Mouse (Mus musculus): Measurements from ENCODE around the gene Fitm2. TPM values are rescaled to one million over a fixed set of nuclear protein-coding genes. Genes with fewer than 3 reads are reported as not detected.

The Fitm2 gene
- polyA plus RNA-seq (2012; rRNA removed), result 5.3 and 9.8 TPM in 2 replicates

DNA sequence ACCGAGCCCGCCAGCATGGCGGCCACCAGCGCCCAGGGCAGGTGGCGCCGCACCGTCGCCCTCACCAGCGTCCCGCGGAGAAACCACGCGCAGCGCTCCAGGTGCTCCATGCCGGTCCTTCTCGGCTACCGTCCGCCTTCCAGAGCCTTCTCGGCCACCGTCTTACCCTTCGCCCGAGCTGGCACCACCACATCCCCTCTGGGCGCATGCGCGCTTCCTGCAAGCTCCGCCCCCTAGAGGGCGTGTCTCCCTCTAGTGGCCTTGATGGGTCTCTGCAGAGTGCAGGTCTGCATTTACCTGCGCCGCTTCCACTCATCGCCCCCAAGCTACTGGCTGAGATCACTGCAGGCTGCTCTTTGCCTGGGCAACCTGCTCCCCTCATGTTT is at the start of gene Fitm2:
TSS of gene Fitm2 (minus strand) at position 164 of the 386 bp plus-strand sequence.
- peak; percentile 98 for DNase-seq (ENCODE audit: low read depth)

DNA sequence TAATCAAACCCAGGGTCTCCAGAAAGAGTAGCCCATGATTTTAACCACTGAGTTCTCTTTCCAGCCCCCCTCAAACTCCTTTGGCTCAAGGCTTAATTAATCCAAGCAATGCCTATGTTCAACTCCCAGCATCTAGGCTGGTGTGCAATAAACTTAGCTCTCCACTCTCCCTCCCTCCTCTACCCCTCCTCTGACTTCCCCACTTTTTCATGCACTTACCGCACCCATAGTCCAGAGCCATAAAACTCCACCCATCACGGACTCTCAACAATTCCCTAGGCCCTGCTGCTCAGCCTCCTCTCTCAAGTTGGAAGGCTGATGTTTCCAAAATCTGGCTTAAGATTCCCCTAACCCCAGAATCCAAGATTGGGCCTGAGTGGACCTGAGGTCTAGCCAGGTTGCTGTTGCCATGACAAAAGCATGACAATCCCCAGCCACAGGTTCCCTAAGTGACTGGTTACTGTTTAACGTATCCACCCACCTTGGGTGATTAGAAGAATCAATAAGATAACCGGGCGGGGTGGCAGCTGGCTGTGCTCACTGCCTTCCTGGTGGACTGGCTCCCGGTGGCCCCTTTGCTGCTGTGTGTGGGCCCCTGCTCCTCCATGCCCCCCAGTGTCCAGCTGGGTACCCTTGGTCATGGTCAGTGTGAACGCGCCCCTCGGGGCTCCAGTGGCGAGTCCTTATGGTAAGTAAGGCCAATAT is 34.0 kb upstream of the Fitm2 start, which contains the start of gene Hnf4a:
TSS of gene Hnf4a (plus strand) at position 509 of the 705 bp plus-strand sequence.
- no peak for DNase-seq (ENCODE audit: low read depth)
- TF ChIP-seq POLR2A (IDR thresholded peaks at IDR 0.05; ENCODE audit: borderline replicate concordance, extremely low read depth, insufficient read depth, insufficient read length, poor library complexity, severe bottlenecking), result no peak
- TF ChIP-seq CTCF (IDR thresholded peaks at IDR 0.05; ENCODE audit: borderline replicate concordance, extremely low read depth, insufficient read depth, insufficient read length), result no peak

More for the DNA sequence above, at the start of gene Fitm2:
- TF ChIP-seq POLR2A (IDR thresholded peaks at IDR 0.05; ENCODE audit: borderline replicate concordance, extremely low read depth, insufficient read depth, insufficient read length, poor library complexity, severe bottlenecking) (no peak; the same call in 1 of the 2 replicates), CTCF (IDR thresholded peaks at IDR 0.05; ENCODE audit: borderline replicate concordance, extremely low read depth, insufficient read depth, insufficient read length) (peak; percentile 100)

- no peak for TF ChIP-seq CTCF (IDR thresholded peaks at IDR 0.05; ENCODE audit: borderline replicate concordance, extremely low read depth, insufficient read depth, insufficient read length)
- TF ChIP-seq POLR2A (IDR thresholded peaks at IDR 0.05; ENCODE audit: borderline replicate concordance, extremely low read depth, insufficient read depth, insufficient read length, poor library complexity, severe bottlenecking), result no peak
- no peak for DNase-seq (ENCODE audit: low read depth)
Measured at GRCm38 (mm10) chr2:163503191-163503590, 30.8 kb upstream of the Fitm2 start.

- DNase-seq (ENCODE audit: low read depth), result peak; percentile 12
- no peak for TF ChIP-seq POLR2A (IDR thresholded peaks at IDR 0.05; ENCODE audit: borderline replicate concordance, extremely low read depth, insufficient read depth, insufficient read length, poor library complexity, severe bottlenecking)
- no peak for TF ChIP-seq CTCF (IDR thresholded peaks at IDR 0.05; ENCODE audit: borderline replicate concordance, extremely low read depth, insufficient read depth, insufficient read length)
Measured at GRCm38 (mm10) chr2:163502219-163502618, 29.8 kb upstream of the Fitm2 start.

DNA sequence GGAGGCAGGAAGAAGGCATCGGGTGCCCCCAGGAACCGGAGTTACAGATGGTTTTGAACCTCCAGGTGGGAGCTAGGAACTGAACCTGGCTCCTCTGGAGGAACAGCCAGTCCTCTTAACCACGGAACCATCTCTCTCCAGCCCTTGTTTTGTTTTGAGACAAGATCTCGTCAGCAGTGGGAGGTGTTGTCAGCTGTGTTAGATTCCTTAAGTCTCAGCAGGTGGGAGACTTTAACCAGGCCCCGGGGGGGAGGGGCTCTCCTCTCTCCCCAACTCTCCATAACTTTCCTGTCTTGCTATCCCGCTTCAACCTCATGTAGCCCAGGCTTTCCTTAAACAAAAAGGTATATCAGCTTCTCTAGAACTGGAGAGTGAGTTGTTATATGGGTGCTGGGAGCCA is 22.0 kb upstream of the Fitm2 start:
- DNase-seq (ENCODE audit: low read depth), result no peak
- TF ChIP-seq CTCF (IDR thresholded peaks at IDR 0.05; ENCODE audit: borderline replicate concordance, extremely low read depth, insufficient read depth, insufficient read length) (no peak), POLR2A (IDR thresholded peaks at IDR 0.05; ENCODE audit: borderline replicate concordance, extremely low read depth, insufficient read depth, insufficient read length, poor library complexity, severe bottlenecking) (no peak)

- TF ChIP-seq CTCF (IDR thresholded peaks at IDR 0.05; ENCODE audit: borderline replicate concordance, extremely low read depth, insufficient read depth, insufficient read length) (no peak), POLR2A (IDR thresholded peaks at IDR 0.05; ENCODE audit: borderline replicate concordance, extremely low read depth, insufficient read depth, insufficient read length, poor library complexity, severe bottlenecking) (no peak)
- peak; percentile 5 for DNase-seq (ENCODE audit: low read depth)
Measured at GRCm38 (mm10) chr2:163493976-163494375, 21.5 kb upstream of the Fitm2 start.

DNA sequence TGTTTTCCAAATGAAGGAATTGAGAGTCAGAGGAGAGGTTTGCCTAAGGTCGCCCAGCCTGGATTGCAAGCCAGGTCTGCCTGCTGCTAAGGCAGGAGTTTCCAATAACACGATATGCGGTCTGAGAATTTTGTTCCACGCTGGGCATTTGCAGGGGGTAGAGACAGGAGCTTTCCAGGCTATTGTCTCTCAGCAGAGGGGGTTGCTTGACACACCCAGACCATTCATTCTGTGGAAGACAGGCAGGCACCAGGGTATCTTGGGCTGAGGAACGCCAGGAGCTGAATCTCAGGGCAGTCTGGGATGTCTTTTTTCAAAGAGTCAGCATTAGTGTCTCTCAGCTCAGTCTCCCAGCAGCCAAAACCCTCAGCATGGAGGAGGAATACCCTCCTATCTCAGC is 20.6 kb upstream of the Fitm2 start:
- no peak for DNase-seq (ENCODE audit: low read depth)
- TF ChIP-seq POLR2A (IDR thresholded peaks at IDR 0.05; ENCODE audit: borderline replicate concordance, extremely low read depth, insufficient read depth, insufficient read length, poor library complexity, severe bottlenecking) (no peak), CTCF (IDR thresholded peaks at IDR 0.05; ENCODE audit: borderline replicate concordance, extremely low read depth, insufficient read depth, insufficient read length) (no peak)

GRCm38 (mm10) chr2:163492018-163492417 is 19.6 kb upstream of the Fitm2 start, which contains the start of gene R3hdml:
Gene R3hdml (plus strand): TSS chr2:163492318.
- DNase-seq (ENCODE audit: low read depth), result no peak
- TF ChIP-seq POLR2A (IDR thresholded peaks at IDR 0.05; ENCODE audit: borderline replicate concordance, extremely low read depth, insufficient read depth, insufficient read length, poor library complexity, severe bottlenecking) (no peak), CTCF (IDR thresholded peaks at IDR 0.05; ENCODE audit: borderline replicate concordance, extremely low read depth, insufficient read depth, insufficient read length) (no peak)

GRCm38 (mm10) chr2:163491351-163491750 is 18.9 kb upstream of the Fitm2 start:
- TF ChIP-seq POLR2A (IDR thresholded peaks at IDR 0.05; ENCODE audit: borderline replicate concordance, extremely low read depth, insufficient read depth, insufficient read length, poor library complexity, severe bottlenecking) (no peak), CTCF (IDR thresholded peaks at IDR 0.05; ENCODE audit: borderline replicate concordance, extremely low read depth, insufficient read depth, insufficient read length) (no peak)
- DNase-seq (ENCODE audit: low read depth), result peak; percentile 67

GRCm38 (mm10) chr2:163490656-163491055 is 18.2 kb upstream of the Fitm2 start:
- TF ChIP-seq CTCF (IDR thresholded peaks at IDR 0.05; ENCODE audit: borderline replicate concordance, extremely low read depth, insufficient read depth, insufficient read length), result no peak
- TF ChIP-seq POLR2A (IDR thresholded peaks at IDR 0.05; ENCODE audit: borderline replicate concordance, extremely low read depth, insufficient read depth, insufficient read length, poor library complexity, severe bottlenecking), result no peak
- DNase-seq (ENCODE audit: low read depth), result peak; percentile 5

DNA sequence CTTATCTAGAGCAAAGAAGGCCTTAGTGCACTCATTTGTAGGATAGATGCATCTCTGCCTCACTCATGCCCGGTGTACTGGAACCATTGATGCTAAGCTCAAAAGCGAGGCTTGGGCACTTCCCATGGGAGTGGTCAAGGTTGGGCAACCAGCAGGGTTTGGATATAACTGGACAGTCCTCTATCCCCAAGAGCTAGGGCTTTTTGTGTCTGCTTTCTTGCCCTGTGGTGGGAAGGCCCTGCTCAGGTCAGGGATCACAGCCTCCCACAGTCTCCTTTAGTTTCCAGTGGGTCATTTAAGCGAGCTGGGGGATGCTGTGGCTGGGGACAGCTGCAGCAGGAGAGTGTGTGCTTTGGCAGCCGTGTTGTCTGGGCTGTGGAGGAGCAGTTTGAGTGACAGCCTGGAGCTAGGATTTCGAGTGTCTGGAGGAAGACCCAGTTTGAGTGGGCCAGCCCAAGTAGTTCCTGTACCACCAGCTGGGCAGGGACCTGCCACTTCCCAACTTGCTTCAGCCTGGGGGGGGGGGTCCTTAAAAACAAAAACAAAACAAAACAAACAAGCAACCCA is 17.4 kb upstream of the Fitm2 start:
- no peak for TF ChIP-seq POLR2A (IDR thresholded peaks at IDR 0.05; ENCODE audit: borderline replicate concordance, extremely low read depth, insufficient read depth, insufficient read length, poor library complexity, severe bottlenecking)
- no peak for TF ChIP-seq CTCF (IDR thresholded peaks at IDR 0.05; ENCODE audit: borderline replicate concordance, extremely low read depth, insufficient read depth, insufficient read length)
- no peak for DNase-seq (ENCODE audit: low read depth)

GRCm38 (mm10) chr2:163487360-163487759 is 14.9 kb upstream of the Fitm2 start:
- DNase-seq (ENCODE audit: low read depth), result no peak
- TF ChIP-seq POLR2A (IDR thresholded peaks at IDR 0.05; ENCODE audit: borderline replicate concordance, extremely low read depth, insufficient read depth, insufficient read length, poor library complexity, severe bottlenecking) (no peak), CTCF (IDR thresholded peaks at IDR 0.05; ENCODE audit: borderline replicate concordance, extremely low read depth, insufficient read depth, insufficient read length) (no peak)

All from brain, embryonic 14.5 days (tissue).